Mouse (Mus musculus): ENCODE results near the gene Zbtb20. TPM values are rescaled to one million over a fixed set of nuclear protein-coding genes. Genes with fewer than 3 reads are reported as not detected.
A peak's percentile ranks its signal among the peaks of the same experiment; 100 is the strongest.

Gene Zbtb20
- polyA plus RNA-seq, 1 experiment from 2014 or later, result 44.1 TPM

DNA sequence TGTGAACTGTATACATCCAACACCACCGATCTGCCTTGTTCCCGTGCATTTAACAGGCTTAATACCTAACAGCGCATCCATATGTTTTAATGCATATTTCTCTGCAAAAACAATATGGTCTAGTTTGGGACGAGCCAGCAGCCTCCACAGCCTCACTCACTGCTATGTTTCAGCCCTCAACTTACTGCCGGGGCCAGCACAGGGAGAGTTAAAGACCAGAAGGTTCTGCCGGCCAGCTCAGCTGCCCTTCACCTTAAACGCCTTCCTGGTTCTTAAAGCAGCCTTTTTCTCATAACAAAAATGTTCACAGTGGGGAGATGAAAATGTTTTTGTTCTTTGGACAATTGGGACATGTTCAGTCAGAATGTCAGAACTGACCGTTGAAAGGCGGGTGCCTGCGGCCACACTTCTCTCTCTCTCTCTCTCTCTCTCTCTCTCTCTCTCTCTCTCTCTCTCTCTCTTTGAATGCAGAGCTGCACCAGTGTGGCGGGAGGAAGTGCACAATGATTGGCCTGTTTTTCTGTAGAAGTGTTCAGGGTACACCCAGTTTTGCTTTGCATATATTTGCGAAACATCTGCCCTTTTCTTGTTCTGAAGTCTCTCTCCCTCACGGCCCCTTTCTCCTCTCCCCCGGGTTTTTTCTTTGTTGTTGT, 697.6 kb downstream of the Zbtb20 start:
- no peak overlapping the region for H3K4me2 ChIP-seq (ENCODE audit: low read depth)
- no peak overlapping the region for H3K27ac ChIP-seq (ENCODE audit: low read depth, low read length)
- no peak overlapping the region for H3K9ac ChIP-seq (ENCODE audit: low read length)
- ATAC-seq (ENCODE audit: insufficient read depth, low FRiP score, low TSS enrichment) (peak; percentile 43; the same call in 1 of the 2 replicates), DNase-seq (ENCODE audit: low spot score) (no peak)
- no peaks in the 10 kb centered on the region for H3K27me3 ChIP-seq (ENCODE audit: control insufficient read depth, insufficient read depth, low read length)
- H3K9me3 ChIP-seq (ENCODE audit: control insufficient read depth, low read length), result no peaks in the 10 kb centered on the region
- H3K4me1 ChIP-seq (ENCODE audit: control insufficient read depth, insufficient read depth, low read length), result 0 out of 2 replicates have a peak, but pooled peaks cover 4% of the 10 kb centered on the region
- H3K36me3 ChIP-seq (ENCODE audit: control insufficient read depth, insufficient read depth, low read length), result no peaks in the 10 kb centered on the region; the same call in 1 of the 2 replicates
- 68% methylated on average over 14 of the region's 14 CpGs for WGBS
- no peak overlapping the region for H3K4me3 ChIP-seq (ENCODE audit: low read depth, low read length)

DNA sequence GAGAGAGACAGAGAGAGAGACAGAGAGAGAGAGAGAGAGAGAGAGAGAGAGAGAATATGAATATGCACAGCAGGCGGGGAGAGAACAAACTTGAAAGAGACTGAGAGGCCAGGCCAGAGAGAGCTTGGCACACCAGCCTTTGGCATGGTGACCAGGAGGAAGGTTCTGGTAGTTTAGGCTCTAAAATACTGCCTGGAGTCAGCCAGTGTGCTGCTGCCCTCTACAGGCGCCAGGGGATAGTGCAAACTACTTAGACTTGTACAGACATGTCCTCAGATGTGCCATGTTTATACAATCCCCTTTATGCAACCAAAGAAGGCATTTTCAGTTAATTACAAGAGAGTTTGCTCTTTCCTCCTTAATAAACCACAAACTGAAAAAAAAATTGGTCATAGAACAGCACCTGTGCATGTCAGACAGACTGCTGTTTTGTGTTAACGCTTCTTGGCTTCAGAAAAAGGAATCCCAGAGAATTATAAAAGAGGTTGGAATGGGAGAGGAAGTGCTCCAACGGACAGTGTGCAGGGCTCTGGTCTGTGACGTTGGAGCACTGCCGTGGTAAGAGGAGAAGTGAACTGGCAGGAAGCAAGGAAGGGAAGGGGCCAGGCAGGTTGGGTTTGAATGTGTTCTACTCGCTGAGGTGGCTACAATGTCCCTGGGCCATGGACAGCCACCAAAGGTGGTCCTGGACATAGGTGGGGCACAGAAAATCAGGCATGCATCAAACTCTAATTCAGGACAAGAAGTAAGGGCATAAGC, 698.5 kb downstream of the Zbtb20 start:
- ATAC-seq (ENCODE audit: insufficient read depth, low FRiP score, low TSS enrichment) (no peak), DNase-seq (ENCODE audit: low spot score) (peak; percentile 80)
- 57% methylated on average over 7 of the region's 7 CpGs for WGBS
- no peak overlapping the region for H3K4me2 ChIP-seq (ENCODE audit: low read depth)
- no peaks in the 10 kb centered on the region for H3K27me3 ChIP-seq (ENCODE audit: control insufficient read depth, insufficient read depth, low read length)
- no peak overlapping the region for H3K9ac ChIP-seq (ENCODE audit: low read length)
- H3K36me3 ChIP-seq (ENCODE audit: control insufficient read depth, insufficient read depth, low read length), result no peaks in the 10 kb centered on the region; the same call in 1 of the 2 replicates
- no peaks in the 10 kb centered on the region for H3K9me3 ChIP-seq (ENCODE audit: control insufficient read depth, low read length)
- H3K27ac ChIP-seq (ENCODE audit: low read depth, low read length), result no peak overlapping the region
- no peak overlapping the region for H3K4me3 ChIP-seq (ENCODE audit: low read depth, low read length)
- H3K4me1 ChIP-seq (ENCODE audit: control insufficient read depth, insufficient read depth, low read length), result 0 out of 2 replicates have a peak, but pooled peaks cover 4% of the 10 kb centered on the region

DNA sequence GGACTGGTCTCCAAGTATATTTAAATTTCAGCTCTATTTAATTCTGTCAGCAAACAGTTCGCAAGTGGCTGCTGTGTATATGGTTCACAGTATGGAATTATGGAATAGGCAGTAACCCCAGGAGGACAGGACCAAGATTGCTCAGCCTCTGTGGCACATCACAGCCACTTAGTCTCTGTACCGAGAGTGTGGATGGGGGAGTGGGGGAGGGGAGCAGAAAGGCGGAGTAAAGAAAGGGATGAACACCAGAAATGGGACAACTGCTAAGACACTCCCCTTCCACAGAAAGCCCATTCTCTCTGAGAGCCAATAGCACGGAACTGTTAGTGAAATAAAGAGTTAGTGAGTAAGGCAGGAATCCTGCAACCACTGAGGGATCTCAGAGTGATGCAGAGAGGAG, 699.4 kb downstream of the Zbtb20 start:
- Histone ChIP-seq H3K27ac (ENCODE audit: low read depth, low read length) (no peak overlapping the region), H3K4me3 (ENCODE audit: low read depth, low read length) (no peak overlapping the region), H3K4me1 (ENCODE audit: control insufficient read depth, insufficient read depth, low read length) (0 out of 2 replicates have a peak, but pooled peaks cover 4% of the 10 kb centered on the region), H3K27me3 (ENCODE audit: control insufficient read depth, insufficient read depth, low read length) (no peaks in the 10 kb centered on the region), H3K9ac (ENCODE audit: low read length) (no peak overlapping the region), H3K9me3 (ENCODE audit: control insufficient read depth, low read length) (no peaks in the 10 kb centered on the region), H3K4me2 (ENCODE audit: low read depth) (no peak overlapping the region), H3K36me3 (ENCODE audit: control insufficient read depth, insufficient read depth, low read length) (no peaks in the 10 kb centered on the region; the same call in 1 of the 2 replicates)
- 58% methylated on average over 4 of the region's 4 CpGs for WGBS
- DNase-seq (ENCODE audit: low spot score) (no peak), ATAC-seq (ENCODE audit: insufficient read depth, low FRiP score, low TSS enrichment) (no peak)

DNA sequence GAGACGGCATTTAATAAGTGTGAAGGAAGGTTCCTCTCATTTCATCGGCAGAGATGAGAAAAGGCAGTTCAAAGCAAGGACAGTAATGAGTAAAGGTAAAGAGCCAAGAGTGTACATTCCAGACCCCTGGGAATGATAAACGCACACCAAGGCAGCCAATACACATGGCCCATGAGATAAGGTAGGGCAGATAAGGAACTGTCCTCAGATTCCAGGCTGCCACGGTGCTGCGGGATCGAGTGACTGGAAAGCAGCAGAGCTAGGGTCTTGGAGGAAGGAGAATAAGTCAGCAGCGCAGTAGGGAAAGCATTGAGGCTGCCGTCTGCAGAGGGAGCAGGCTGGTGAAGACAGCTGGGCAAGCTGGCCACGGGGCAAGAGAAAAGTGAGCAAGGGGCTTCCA, 699.8 kb downstream of the Zbtb20 start:
- 0 out of 2 replicates have a peak, but pooled peaks cover 4% of the 10 kb centered on the region for H3K4me1 ChIP-seq (ENCODE audit: control insufficient read depth, insufficient read depth, low read length)
- 48% methylated on average over 9 of the region's 9 CpGs for WGBS
- H3K27ac ChIP-seq (ENCODE audit: low read depth, low read length), result 0 out of 2 replicates have a peak overlapping the region, but pooled peaks have one; percentile 27
- no peaks in the 10 kb centered on the region; the same call in 1 of the 2 replicates for H3K36me3 ChIP-seq (ENCODE audit: control insufficient read depth, insufficient read depth, low read length)
- no peak overlapping the region for H3K4me3 ChIP-seq (ENCODE audit: low read depth, low read length)
- no peak overlapping the region for H3K9ac ChIP-seq (ENCODE audit: low read length)
- no peaks in the 10 kb centered on the region for H3K27me3 ChIP-seq (ENCODE audit: control insufficient read depth, insufficient read depth, low read length)
- no peaks in the 10 kb centered on the region for H3K9me3 ChIP-seq (ENCODE audit: control insufficient read depth, low read length)
- DNase-seq (ENCODE audit: low spot score) (no peak), ATAC-seq (ENCODE audit: insufficient read depth, low FRiP score, low TSS enrichment) (no peak)
- H3K4me2 ChIP-seq (ENCODE audit: low read depth), result no peak overlapping the region

DNA sequence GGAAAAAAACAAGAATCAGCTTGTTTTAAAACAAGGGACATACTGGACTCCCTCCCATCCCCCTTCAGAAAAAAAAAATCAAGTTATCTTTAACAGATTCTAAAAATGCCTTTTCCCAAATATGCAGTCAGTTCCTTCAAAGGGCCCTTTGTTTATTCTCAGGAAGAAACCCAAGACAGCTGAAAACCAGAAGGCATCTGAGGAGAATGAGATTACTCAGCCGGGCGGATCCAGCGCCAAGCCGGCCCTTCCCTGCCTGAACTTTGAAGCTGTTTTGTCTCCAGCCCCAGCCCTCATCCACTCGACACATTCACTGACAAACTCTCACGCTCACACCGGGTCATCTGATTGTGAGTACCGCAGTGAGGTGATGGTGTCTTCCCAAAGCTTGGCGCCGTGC, 701.7 kb downstream of the Zbtb20 start:
- no peak overlapping the region for H3K4me2 ChIP-seq (ENCODE audit: low read depth)
- no peak overlapping the region for H3K9ac ChIP-seq (ENCODE audit: low read length)
- ATAC-seq (ENCODE audit: insufficient read depth, low FRiP score, low TSS enrichment), result no peak
- peak; percentile 37 for DNase-seq (ENCODE audit: low spot score)
- H3K9me3 ChIP-seq (ENCODE audit: control insufficient read depth, low read length), result no peaks in the 10 kb centered on the region
- no peak overlapping the region for H3K4me3 ChIP-seq (ENCODE audit: low read depth, low read length)
- H3K27ac ChIP-seq (ENCODE audit: low read depth, low read length), result no peak overlapping the region
- H3K4me1 ChIP-seq (ENCODE audit: control insufficient read depth, insufficient read depth, low read length), result 0 out of 2 replicates have a peak, but pooled peaks cover 4% of the 10 kb centered on the region
- 34% methylated on average over 10 of the region's 10 CpGs for WGBS
- H3K36me3 ChIP-seq (ENCODE audit: control insufficient read depth, insufficient read depth, low read length), result no peaks in the 10 kb centered on the region
- H3K27me3 ChIP-seq (ENCODE audit: control insufficient read depth, insufficient read depth, low read length), result no peaks in the 10 kb centered on the region

DNA sequence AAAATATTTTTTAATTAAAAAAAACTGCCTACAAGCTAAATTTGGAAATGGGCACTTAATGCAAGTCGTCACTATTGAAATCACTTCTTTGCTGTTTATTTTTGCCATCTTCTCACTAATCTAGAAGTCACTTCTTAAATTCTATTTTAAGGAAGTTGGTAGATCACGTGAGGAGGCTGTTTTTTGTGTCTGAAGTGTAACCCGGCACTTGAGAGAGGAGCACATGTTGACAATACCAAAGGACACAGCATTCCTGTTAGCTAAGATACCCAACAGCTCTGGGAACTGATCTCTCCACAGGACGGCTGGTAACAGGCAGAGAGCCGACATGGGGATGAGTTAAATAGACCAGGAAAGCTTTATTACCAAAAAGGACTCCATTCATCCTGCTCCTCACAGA, 702.7 kb downstream of the Zbtb20 start:
- H3K4me1 ChIP-seq (ENCODE audit: control insufficient read depth, insufficient read depth, low read length), result 0 out of 2 replicates have a peak, but pooled peaks cover 4% of the 10 kb centered on the region
- H3K27me3 ChIP-seq (ENCODE audit: control insufficient read depth, insufficient read depth, low read length), result no peaks in the 10 kb centered on the region
- no peak overlapping the region for H3K9ac ChIP-seq (ENCODE audit: low read length)
- H3K4me3 ChIP-seq (ENCODE audit: low read depth, low read length), result no peak overlapping the region
- no peaks in the 10 kb centered on the region for H3K36me3 ChIP-seq (ENCODE audit: control insufficient read depth, insufficient read depth, low read length)
- 50% methylated on average over 5 of the region's 5 CpGs for WGBS
- H3K9me3 ChIP-seq (ENCODE audit: control insufficient read depth, low read length), result no peaks in the 10 kb centered on the region
- no peak overlapping the region for H3K4me2 ChIP-seq (ENCODE audit: low read depth)
- no peak for ATAC-seq (ENCODE audit: insufficient read depth, low FRiP score, low TSS enrichment)
- H3K27ac ChIP-seq (ENCODE audit: low read depth, low read length), result no peak overlapping the region
- DNase-seq (ENCODE audit: low spot score), result no peak

DNA sequence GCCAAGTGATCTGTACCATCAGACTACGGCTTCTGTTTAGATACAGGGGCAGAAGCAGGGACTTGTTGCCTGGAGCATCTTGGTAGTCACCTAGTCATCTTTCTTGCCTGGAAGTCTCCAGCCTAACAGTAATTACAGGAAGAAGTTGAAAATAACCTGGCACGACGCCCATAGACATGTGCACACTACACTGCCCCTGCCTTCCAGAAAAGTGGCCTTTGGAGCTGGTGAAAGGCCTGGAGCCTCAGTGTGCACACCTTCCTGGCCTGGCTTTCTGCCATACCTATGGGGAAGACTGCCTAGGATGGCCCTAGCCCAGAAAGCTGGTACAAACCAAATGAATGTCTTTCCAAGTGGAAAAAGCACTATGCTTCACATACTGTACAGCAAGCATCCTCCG, 703.4 kb downstream of the Zbtb20 start:
- H3K36me3 ChIP-seq (ENCODE audit: control insufficient read depth, insufficient read depth, low read length), result no peaks in the 10 kb centered on the region

DNA sequence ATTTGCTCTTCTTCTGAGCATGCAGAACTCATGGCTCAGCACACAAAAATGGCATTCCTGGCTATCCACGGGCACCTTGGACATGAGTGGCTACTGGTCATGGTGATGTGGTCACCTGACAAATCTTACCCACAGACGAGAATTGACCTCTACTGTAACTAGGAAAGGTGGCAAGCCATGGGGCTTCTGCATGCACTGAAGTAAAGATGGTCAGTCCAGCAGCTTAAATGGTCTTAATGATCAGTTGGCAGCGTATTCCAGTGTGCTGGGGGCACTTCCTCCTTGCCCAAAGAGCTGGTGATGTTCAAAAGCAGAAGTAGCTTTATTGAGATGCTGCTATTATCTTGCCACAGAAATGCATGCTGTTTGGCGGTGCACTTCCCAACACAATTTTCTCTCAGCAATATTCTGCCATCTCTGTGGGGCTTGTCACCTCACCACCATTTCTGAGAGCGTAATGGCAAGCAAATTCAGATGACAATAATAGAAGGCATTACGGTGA, 704.7 kb downstream of the Zbtb20 start:
- Histone ChIP-seq H3K4me1 (ENCODE audit: control insufficient read depth, insufficient read depth, low read length) (no peaks in the 10 kb centered on the region), H3K4me3 (ENCODE audit: low read depth, low read length) (no peak overlapping the region), H3K36me3 (ENCODE audit: control insufficient read depth, insufficient read depth, low read length) (no peaks in the 10 kb centered on the region), H3K27me3 (ENCODE audit: control insufficient read depth, insufficient read depth, low read length) (no peaks in the 10 kb centered on the region), H3K9me3 (ENCODE audit: control insufficient read depth, low read length) (no peaks in the 10 kb centered on the region), H3K27ac (ENCODE audit: low read depth, low read length) (no peak overlapping the region), H3K4me2 (ENCODE audit: low read depth) (no peak overlapping the region), H3K9ac (ENCODE audit: low read length) (no peak overlapping the region)
- no peak for ATAC-seq (ENCODE audit: insufficient read depth, low FRiP score, low TSS enrichment)
- 87% methylated on average over 6 of the region's 6 CpGs for WGBS
- DNase-seq (ENCODE audit: low spot score), result no peak

More for the DNA sequence above, 703.4 kb downstream of the Zbtb20 start:
- Histone ChIP-seq H3K27ac (ENCODE audit: low read depth, low read length) (no peak overlapping the region), H3K4me3 (ENCODE audit: low read depth, low read length) (no peak overlapping the region), H3K9ac (ENCODE audit: low read length) (no peak overlapping the region), H3K4me1 (ENCODE audit: control insufficient read depth, insufficient read depth, low read length) (0 out of 2 replicates have a peak, but pooled peaks cover 4% of the 10 kb centered on the region), H3K4me2 (ENCODE audit: low read depth) (no peak overlapping the region), H3K9me3 (ENCODE audit: control insufficient read depth, low read length) (no peaks in the 10 kb centered on the region), H3K27me3 (ENCODE audit: control insufficient read depth, insufficient read depth, low read length) (no peaks in the 10 kb centered on the region)
- no peak for ATAC-seq (ENCODE audit: insufficient read depth, low FRiP score, low TSS enrichment)
- no peak for DNase-seq (ENCODE audit: low spot score)
- WGBS, result 96% methylated on average over 4 of the region's 4 CpGs

Data from neural tube, embryonic 11.5 days (tissue).